Mouse (Mus musculus): ENCODE measurements around the gene Slc25a17. TPM values are rescaled to one million over a fixed set of nuclear protein-coding genes. Genes with fewer than 3 reads are reported as not detected.

Gene Slc25a17
- polyA plus RNA-seq, 1 experiment from 2014 or later: 148 TPM

- H3K36me3 ChIP-seq (ENCODE audit: insufficient read depth, low read length): no peaks in the 10 kb centered on the region
- peaks cover 25% of the 10 kb centered on the region for H3K4me1 ChIP-seq (ENCODE audit: insufficient read depth, low read length)
- peak; percentile 82 for ATAC-seq (ENCODE audit: low FRiP score, low TSS enrichment)
- 10% methylated on average over 13 of the region's 13 CpGs for WGBS
- no peaks in the 10 kb centered on the region for H3K27me3 ChIP-seq (ENCODE audit: insufficient read depth, low read length)
- no peaks in the 10 kb centered on the region for H3K9me3 ChIP-seq (ENCODE audit: low read length)
- H3K9ac ChIP-seq (replicated peaks; ENCODE audit: low read length): no peak overlapping the region
- peak overlapping the region; percentile 21; the same call in 1 of the 2 replicates for H3K27ac ChIP-seq (ENCODE audit: low read length)
- H3K4me3 ChIP-seq (ENCODE audit: low read length): no peak overlapping the region
- H3K4me2 ChIP-seq (replicated peaks; ENCODE audit: low read depth, low read length): peak overlapping the region; percentile 5; the same call in 1 of the 2 replicates
These were observed 88.1 kb downstream of the Slc25a17 start for GRCm38 (mm10) chr15:81272305-81273053.

Other genes with a start within 250 kb of the Slc25a17 start
- 22.6 and 28.3 TPM in 2 replicates for gene Mrtfa, start 170.1 kb downstream of the Slc25a17 start, polyA plus RNA-seq (2015; fragmentation: Nextera tagmentation; extraction: Ambion mirVana)
- gene Mchr1, start 125.3 kb downstream of the Slc25a17 start, polyA plus RNA-seq (2015; fragmentation: Nextera tagmentation; extraction: Ambion mirVana): 0.99 and 1.3 TPM in 2 replicates
- gene St13, start 39.3 kb upstream of the Slc25a17 start, polyA plus RNA-seq (2015; fragmentation: Nextera tagmentation; extraction: Ambion mirVana): 192 and 194 TPM in 2 replicates
- 10.9 and 13.9 TPM in 2 replicates for gene Xpnpep3, start 39.3 kb upstream of the Slc25a17 start, polyA plus RNA-seq (2015; fragmentation: Nextera tagmentation; extraction: Ambion mirVana)
- 1.3 and 3.4 TPM in 2 replicates for gene Dnajb7, start 47.5 kb upstream of the Slc25a17 start, polyA plus RNA-seq (2015; fragmentation: Nextera tagmentation; extraction: Ambion mirVana)
- 423 and 428 TPM in 2 replicates for gene Rbx1, start 105.5 kb upstream of the Slc25a17 start, polyA plus RNA-seq (2015; fragmentation: Nextera tagmentation; extraction: Ambion mirVana)
- gene Ep300, start 224.5 kb upstream of the Slc25a17 start, polyA plus RNA-seq (2015; fragmentation: Nextera tagmentation; extraction: Ambion mirVana): 15.2 and 20.9 TPM in 2 replicates